Mouse (Mus musculus) activated CD4-positive, CD25-positive, alpha-beta regulatory T cell (primary cell): ENCODE measurements around the gene Nfkbil1. TPM values are rescaled to one million over a fixed set of nuclear protein-coding genes. Genes with fewer than 3 reads are reported as not detected.

ENCODE experiments used
- polyA plus RNA-seq, 2 experiments: library from polyadenylated mRNA; unstranded; fragments of 100-300 nt; shearing (Covaris generic); gene quantifications; one replicate each; pipeline ENCODE4 v1.2.1; 2017

Gene Nfkbil1
- 10 to 100 TPM; 20.6 to 22.5 TPM for polyA plus RNA-seq

DNA sequence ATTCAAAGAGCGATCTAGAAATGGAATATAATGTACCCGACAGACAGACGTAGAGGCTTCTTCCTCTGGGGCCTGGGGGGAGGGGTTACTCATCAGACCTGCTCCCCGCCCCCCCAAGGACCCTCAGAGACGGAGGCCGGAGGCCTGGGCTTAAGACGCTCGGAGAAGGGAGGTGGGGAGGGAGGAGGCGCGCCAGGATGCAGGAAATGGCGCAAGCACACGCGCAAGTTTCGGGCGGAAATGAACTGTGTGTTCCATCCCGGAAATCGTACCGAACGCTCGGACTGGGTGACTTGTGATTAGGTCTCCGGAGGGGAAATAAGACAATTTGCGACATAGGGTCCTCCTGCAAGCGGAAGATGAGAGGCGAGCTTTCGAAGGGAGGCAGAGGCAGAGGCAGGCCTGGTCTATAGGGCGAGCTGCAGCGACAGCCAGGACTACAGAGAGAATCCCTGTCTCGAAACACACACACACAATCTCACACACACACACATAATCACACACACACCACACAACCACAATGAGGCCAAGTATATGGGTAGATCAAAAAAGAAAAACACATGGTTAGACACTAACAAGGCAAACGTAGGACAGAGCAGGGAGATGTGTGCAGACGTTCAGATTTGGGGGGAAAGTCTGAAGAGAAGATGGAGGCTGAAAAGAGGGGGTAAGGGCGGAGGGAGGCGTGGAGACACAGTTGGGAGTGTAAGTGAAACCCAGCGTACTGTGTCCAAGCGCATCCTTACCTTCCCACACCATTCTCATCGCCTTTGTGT, at the start of gene Nfkbil1:
TSS of gene Nfkbil1 (minus strand) at position 179 of the 776 bp plus-strand sequence.

DNA sequence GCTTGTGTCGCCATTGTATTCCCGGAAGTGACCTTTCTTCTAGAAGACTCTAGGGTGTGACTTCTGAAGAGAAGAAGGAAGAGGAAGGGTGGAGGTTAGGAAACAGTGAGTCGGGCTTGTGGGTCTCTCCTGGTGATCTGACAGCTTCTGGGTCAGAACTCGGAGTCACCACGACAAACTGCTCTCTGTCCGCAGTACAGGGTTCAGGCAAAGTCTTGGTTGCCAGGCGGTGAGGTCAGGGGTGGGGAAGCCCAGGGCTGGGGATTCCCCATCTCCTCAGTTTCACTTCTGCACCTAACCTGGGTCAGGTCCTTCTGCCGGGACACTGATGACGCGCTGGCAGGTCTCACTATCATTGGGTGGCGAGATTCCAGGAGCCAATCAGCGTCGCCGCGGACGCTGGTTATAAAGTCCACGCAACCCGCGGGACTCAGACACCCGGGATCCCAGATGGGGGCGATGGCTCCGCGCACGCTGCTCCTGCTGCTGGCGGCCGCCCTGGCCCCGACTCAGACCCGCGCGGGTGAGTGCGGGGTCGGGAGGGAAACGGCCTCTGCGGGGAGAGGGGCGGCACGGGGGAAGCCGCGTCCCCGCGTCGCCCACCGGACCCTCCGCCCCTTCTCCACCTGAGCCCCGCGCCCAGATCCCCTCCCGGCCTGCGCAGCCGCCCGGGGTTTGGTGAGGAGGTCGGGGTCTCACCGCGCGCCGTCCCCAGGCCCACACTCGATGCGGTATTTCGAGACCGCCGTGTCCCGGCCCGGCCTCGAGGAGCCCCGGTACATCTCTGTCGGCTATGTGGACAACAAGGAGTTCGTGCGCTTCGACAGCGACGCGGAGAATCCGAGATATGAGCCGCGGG, 27.3 kb upstream of the Nfkbil1 start, which contains the start of gene H2-D1:
TSS of gene H2-D1 (plus strand) at position 67 of the 859 bp plus-strand sequence.

DNA sequence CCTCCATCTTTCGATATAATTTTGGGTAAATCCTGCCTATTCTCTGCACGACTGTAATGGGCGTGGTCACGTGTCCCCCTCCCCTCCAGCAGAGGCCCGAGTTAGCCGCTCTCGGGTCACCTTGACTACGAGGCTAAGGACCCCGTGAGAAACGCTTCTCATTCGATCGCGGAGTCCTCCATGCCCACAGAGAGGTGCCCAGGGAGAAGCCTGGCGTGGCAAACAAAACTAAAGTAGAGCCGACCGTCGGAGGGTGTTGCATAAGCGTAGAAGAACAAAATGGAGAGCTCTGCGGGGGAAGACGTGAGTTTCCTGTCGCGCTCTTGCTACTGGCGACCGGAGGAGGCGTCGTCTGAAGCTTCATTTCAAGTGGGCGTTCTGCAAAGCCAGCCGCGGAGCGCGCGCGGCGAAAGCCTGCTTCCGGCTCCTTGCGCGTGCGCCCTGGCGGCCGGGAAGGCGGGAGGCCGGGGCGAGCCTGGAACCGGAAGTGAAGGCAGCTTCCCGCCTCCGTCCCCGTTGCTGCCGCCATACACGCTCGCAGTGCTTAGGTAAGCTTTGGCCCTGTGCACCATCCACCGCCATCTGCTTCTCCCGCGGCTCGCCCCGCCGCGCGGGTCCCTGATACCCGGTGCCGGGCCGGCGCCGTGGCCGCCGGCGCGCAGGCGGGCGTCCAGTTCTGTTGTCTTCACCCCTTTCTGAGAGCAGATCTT, 5.9 kb upstream of the Nfkbil1 start, which contains the start of gene Ddx39b:
TSS of gene Ddx39b (plus strand) at position 442 of the 710 bp plus-strand sequence.

DNA sequence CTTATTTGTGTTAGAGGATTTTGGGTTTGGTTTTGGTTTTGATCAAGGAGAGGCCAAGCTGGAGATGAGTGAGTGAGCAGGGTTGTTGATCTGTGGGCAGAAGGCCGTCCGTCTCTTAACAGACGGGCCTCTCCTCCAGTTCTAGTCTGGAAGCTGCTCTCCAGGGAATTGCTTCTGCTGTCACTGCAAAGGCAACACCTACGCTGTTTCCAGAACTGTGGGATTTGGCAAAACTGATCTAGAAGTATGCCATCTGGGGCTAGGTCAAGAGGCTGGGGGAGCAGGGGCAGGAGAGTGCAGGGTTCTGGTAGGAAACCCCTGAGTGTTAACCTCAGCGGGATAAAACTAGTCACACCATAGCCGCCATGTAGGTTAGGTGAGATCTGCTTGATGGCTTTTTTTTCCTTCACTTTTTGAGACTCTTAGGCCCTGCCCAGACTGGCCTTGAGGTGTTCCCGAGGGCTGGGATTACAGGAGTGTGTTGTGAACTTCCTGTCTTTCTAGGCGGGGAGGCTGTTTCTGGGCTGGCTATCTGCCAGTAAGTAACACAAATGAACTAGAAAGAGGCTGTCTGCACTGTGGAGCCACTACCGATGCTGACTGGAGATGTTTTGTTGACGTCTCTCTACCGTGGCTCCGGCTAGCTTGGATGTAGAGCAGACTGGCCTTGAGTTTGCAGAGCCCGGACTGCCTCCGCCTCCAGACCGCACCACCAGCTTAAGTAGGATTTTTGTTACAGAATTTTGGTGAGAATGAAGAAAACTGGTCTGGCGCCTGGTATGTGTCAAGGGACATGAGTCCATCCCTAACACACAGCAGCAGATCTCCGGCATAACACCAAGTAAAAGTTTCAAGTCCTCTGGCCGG, 2.2 kb downstream of the Nfkbil1 start, which contains the start of gene Atp6v1g2:
TSS of gene Atp6v1g2 (plus strand) at position 547 of the 867 bp plus-strand sequence.

DNA sequence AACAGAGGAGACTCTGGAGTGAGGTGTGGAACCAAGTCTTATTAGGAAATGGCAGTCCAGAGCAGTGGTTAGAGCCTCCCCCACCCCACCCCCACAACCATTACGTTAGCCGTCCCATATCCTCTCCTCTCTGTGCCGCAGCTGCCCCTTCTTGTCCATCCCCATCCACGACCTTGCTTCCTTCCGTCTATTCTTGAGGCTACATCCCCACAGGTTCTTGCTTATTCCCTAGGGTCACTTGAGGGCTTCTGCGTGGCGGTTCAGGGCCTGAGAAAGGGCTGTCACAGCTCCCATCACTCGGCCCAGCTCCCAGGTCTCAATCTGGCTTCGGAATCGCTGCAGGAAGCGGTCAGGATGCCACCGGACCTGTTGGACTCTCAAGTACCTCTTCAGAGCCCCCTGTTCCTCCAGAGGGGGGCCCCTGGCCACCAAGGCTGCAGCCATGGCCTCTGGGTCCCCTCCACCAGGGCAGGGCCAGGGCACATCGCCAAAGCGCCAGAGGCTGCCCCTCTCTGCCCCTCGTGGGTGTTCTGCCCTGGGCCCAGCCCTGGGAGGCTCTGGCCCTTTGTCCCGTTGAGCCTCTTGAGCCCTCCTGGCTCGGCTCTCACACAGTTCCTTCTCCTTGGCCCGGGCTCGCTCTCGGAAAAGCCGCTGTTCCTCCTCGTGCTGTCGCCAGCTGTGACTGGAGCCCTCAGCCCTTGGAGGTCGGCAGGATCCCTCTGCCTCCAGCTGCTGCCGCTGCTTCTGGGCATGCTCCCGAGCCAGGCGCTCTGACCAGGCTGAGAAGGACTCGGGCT, 15.2 kb downstream of the Nfkbil1 start, which contains the start of gene Gm16181:
TSS of gene Gm16181 (plus strand) at position 679 of the 797 bp plus-strand sequence.

DNA sequence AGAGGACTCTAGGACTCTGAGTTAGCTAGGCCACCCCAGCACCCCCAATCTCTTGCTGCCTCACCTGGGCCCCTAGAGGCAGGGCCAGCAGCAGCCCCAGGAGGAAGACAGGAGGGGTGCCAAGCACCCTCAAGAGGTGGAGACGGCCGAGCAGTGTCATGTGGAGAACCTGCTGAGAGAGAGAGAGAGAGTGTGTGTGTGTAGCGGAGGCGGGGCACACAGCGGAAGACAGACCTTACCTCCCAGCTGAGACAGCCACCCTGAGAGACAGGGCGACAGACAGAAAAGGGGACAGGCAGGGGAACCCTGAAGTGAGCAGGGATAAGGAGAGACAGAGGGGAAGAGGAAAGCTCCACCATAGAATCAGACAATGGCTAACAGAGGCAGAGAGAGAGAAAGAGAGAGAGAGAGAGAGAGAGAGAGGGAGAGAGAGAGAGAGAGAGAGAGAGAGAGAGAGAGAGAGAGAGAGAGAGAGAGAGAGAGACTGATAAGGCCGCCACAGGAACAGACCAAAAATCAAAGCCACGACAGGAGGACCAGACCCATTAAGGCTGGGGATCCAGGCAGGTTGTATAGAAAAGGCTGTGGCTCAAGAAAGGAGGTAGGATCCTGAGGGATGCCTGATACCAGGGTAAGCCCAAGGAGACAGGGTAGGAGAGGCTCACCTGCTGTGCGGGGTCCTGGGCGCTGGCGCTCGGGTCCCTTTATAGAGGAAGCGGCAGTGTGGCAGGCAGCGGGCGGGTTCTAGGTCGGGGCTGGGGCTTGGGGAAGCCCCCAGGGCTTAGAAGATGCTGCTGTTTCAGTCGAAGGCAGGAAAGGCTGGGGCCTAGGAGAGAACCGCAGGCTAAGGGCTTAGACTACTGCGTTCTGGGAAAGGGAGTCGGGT, 30.9 kb downstream of the Nfkbil1 start, which contains the start of gene Lta:
TSS of gene Lta (minus strand) at position 858 of the 886 bp plus-strand sequence.

DNA sequence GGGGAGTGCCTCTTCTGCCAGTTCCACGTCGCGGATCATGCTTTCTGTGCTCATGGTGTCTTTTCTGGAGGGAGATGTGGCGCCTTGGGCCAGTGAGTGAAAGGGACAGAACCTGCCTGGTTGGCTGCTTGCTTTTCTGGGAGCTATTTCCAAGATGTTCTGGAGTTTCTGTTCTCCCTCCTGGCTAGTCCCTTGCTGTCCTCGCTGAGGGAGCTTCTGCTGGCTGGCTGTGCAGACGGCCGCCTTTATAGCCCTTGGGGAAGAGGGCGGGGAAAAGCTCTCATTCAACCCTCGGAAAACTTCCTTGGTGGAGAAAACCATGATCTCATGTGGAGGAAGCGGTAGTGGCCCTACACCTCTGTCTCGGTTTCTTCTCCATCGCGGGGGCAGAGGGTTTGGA, 33.8 kb downstream of the Nfkbil1 start, which contains the start of gene Tnf:
TSS of gene Tnf (minus strand) at position 221 of the 400 bp plus-strand sequence.

DNA sequence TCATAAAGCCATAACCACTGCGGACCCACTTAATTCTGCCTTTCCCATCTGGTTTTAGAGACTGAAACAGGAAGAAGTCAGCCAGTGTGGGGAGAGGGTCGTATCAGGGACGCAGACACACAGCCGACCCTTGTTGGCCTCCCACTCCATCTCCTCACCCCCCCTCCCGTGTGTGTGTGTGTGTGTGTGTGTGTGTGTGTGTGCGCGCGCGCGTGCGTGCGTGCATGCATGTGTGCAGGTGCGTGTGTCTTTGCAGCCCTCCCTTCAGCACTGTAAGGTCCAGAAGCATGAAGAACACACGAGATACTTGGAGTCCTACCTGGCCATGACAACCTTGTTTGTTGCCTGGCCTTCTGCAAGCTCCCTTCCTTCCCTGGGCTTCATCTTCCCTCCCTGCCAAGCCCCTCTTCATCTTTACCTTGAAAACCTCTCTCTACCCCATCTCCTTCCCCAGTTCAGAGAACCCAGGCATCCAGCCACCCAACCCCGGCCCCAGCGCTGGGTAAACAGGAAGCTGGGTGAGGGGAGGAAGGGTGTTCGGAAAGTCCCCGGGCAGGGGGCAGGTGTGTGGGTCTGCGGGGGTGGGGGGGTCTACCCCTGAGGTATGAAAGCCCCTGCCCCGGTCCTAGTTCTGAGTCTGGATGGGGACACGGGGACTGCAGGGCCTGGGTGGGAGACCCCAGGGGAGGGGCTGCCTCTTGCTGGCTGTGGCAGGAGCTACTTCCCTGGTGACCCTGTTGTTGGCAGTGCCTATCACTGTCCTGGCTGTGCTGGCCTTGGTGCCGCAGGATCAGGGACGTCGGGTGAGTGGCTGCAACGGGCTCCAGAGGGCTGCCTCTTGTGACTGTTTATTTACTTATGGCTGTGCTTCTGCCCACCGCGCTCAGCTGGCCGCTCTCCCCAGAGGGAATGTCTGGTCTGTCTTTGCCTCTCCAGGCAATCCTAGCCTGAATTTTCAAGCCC, 41.4 kb downstream of the Nfkbil1 start, which contains the start of gene Ltb:
TSS of gene Ltb (plus strand) at position 559 of the 963 bp plus-strand sequence.

DNA sequence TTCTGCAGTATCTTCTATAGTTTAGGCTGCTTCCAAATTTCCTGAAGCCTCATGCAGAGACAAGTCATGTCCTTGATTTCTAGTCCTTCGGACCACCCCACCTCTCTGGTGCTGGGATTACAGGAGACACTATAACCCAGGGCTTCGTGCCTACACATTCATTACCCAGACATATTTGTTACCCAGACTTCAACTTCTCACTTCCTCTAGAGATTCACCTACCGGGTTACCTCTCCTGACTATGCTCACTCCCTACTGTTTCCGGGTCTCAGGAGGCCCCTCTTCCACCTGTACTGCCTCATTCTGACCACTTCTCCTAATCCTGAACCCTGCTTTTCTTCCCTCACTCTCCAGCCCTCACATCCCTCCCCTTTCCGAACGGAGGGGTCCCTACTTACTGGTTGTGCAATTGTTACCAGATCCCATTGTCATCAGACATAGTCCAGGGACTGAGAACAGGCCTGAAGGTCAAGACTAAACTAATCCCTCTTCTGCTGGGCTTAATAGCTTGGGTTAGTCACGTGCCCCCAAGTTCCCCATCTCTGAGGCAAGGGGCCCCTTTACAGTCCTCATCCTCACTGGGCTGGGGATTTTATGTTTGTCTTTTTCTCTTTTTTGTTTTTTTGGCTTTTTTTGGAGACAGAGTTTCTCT, 47.5 kb downstream of the Nfkbil1 start, which contains the start of gene Lst1:
TSS of gene Lst1 (minus strand) at position 481 of the 652 bp plus-strand sequence.

DNA sequence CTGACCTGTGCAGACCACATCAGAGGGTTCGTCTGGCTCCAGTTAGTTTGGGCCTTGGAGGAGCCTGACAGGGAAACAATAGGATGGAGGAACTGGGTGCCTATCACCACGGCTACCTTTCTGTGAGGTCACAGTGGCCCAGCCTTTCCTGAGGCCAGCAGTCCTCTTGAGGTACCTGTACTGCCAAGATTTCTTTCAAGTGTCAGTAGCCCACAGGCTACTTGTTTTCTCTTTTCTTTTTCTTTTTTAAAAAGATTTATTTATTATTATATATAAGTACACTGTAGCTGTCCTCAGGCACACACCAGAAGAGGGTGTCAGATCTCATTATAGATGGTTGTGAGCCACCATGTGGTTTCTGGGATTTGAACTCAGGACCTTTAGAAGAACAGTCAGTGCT, 59.6 kb downstream of the Nfkbil1 start, which contains the start of gene Aif1:
TSS of gene Aif1 (minus strand) at position 101 of the 400 bp plus-strand sequence.

Other genes with a start within 250 kb of the Nfkbil1 start
- 100 to 1,000 TPM; 126 to 153 TPM for gene Vars, start 234.8 kb downstream of the Nfkbil1 start, polyA plus RNA-seq
- gene Vwa7, start 219.2 kb downstream of the Nfkbil1 start, polyA plus RNA-seq, result under 1 TPM in 1 of 2 experiments, not detected in 1; 0.52 TPM
- under 1 TPM; 0.36 to 0.48 TPM for gene Sapcd1, start 207.8 kb downstream of the Nfkbil1 start, polyA plus RNA-seq
- gene Msh5, start 189.0 kb downstream of the Nfkbil1 start, polyA plus RNA-seq, result 1 to 10 TPM in 1 of 2 experiments, under 1 TPM in 1; 0.87 to 2.6 TPM
- gene Clic1, start 185.8 kb downstream of the Nfkbil1 start, polyA plus RNA-seq, result 100 to 1,000 TPM; 647 to 661 TPM
- gene Ddah2, start 176.8 kb downstream of the Nfkbil1 start, polyA plus RNA-seq, result 1 to 10 TPM in 1 of 2 experiments, under 1 TPM in 1; 0.83 to 2.7 TPM
- not detected for gene Ly6g6c, start 170.4 kb downstream of the Nfkbil1 start, polyA plus RNA-seq
- not detected for gene Mpig6b, start 169.6 kb downstream of the Nfkbil1 start, polyA plus RNA-seq
- gene Ly6g6e, start 158.9 kb downstream of the Nfkbil1 start, polyA plus RNA-seq, result under 1 TPM in 1 of 2 experiments, not detected in 1; 0.15 TPM
- not detected for gene Ly6g6d, start 157.7 kb downstream of the Nfkbil1 start, polyA plus RNA-seq
- under 1 TPM in 1 of 2 experiments, not detected in 1; 0.26 TPM for gene Ly6g6f, start 150.2 kb downstream of the Nfkbil1 start, polyA plus RNA-seq
- gene Abhd16a, start 146.5 kb downstream of the Nfkbil1 start, polyA plus RNA-seq, result 10 to 100 TPM; 59.7 to 60.5 TPM
- under 1 TPM in 1 of 2 experiments, not detected in 1; 0.36 TPM for gene Ly6g5c, start 127.5 kb downstream of the Nfkbil1 start, polyA plus RNA-seq
- gene Ly6g5b, start 120.4 kb downstream of the Nfkbil1 start, polyA plus RNA-seq, result 1 to 10 TPM; 3.4 to 9.5 TPM
- 10 to 100 TPM; 53.8 to 59.4 TPM for gene Gpank1, start 114.3 kb downstream of the Nfkbil1 start, polyA plus RNA-seq
- 100 to 1,000 TPM; 351 to 388 TPM for gene Csnk2b, start 113.7 kb downstream of the Nfkbil1 start, polyA plus RNA-seq
- gene D17H6S53E, start 109.4 kb downstream of the Nfkbil1 start, polyA plus RNA-seq, result 1 to 10 TPM in 1 of 2 experiments, under 1 TPM in 1; 0.88 to 2.4 TPM
- gene Apom, start 103.7 kb downstream of the Nfkbil1 start, polyA plus RNA-seq, result under 1 TPM; 0.28 to 0.37 TPM
- gene Bag6, start 100.6 kb downstream of the Nfkbil1 start, polyA plus RNA-seq, result 10 to 100 TPM; 61.6 to 63.2 TPM
- 10 to 100 TPM; 33.4 to 33.5 TPM for gene Prrc2a, start 70.9 kb downstream of the Nfkbil1 start, polyA plus RNA-seq
- gene Aif1, start 59.7 kb downstream of the Nfkbil1 start, polyA plus RNA-seq, result 10 to 100 TPM in 1 of 2 experiments, 1 to 10 TPM in 1; 5.5 to 18.3 TPM
- gene Lst1, start 47.4 kb downstream of the Nfkbil1 start, polyA plus RNA-seq, result 10 to 100 TPM in 1 of 2 experiments, 1 to 10 TPM in 1; 8.9 to 14.6 TPM
- 1,000 to 10,000 TPM; 1,461 to 1,672 TPM for gene Ltb, start 41.4 kb downstream of the Nfkbil1 start, polyA plus RNA-seq
- gene Tnf, start 33.8 kb downstream of the Nfkbil1 start, polyA plus RNA-seq, result 10 to 100 TPM; 27.9 to 30.5 TPM
- gene Lta, start 30.4 kb downstream of the Nfkbil1 start, polyA plus RNA-seq, result 100 to 1,000 TPM in 1 of 2 experiments, 10 to 100 TPM in 1; 94.1 to 110 TPM
- 1 to 10 TPM in 1 of 2 experiments, not detected in 1; 1.2 TPM for gene Gm16181, start 15.0 kb downstream of the Nfkbil1 start, polyA plus RNA-seq
- gene Atp6v1g2, start 2.1 kb downstream of the Nfkbil1 start, polyA plus RNA-seq, result 1 to 10 TPM; 4.2 to 9.7 TPM
- 100 to 1,000 TPM; 227 to 243 TPM for gene Ddx39b, start 6.0 kb upstream of the Nfkbil1 start, polyA plus RNA-seq
- gene H2-D1, start 26.9 kb upstream of the Nfkbil1 start, polyA plus RNA-seq, result 1,000 to 10,000 TPM; 4,556 to 6,565 TPM
- gene H2-Q1, start 84.6 kb upstream of the Nfkbil1 start, polyA plus RNA-seq, result under 1 TPM in 1 of 2 experiments, not detected in 1; 0.64 TPM
- gene H2-Q2, start 106.5 kb upstream of the Nfkbil1 start, polyA plus RNA-seq, result 10 to 100 TPM; 10.9 to 18.5 TPM
- 10 to 100 TPM; 45.4 to 61.9 TPM for gene H2-Q4, start 143.8 kb upstream of the Nfkbil1 start, polyA plus RNA-seq
- gene H2-Q6, start 189.1 kb upstream of the Nfkbil1 start, polyA plus RNA-seq, result 100 to 1,000 TPM; 448 to 693 TPM
- gene H2-Q7, start 203.4 kb upstream of the Nfkbil1 start, polyA plus RNA-seq, result 1,000 to 10,000 TPM; 1,586 to 2,503 TPM
- gene H2-Q10, start 234.3 kb upstream of the Nfkbil1 start, polyA plus RNA-seq, result 10 to 100 TPM; 13.2 to 21.8 TPM